Mouse (Mus musculus) small intestine, adult 2 months (tissue): ENCODE measurements at regions not wholly inside any gene's neighbourhood (a gene's known extent, or its start where the extent isn't known, plus 50 kb on each side); places are given as distances from the start of the nearest gene placed in this dataset.

ENCODE experiments used
- H3K27ac ChIP-seq: fragments of 200-500 bp; 2 replicates; pipeline ENCODE4 v1.5.1; 2012; ENCODE audit warnings: low read depth, low read length, control low read depth, inconsistent platforms; ENCODE audit not compliant: insufficient read depth
- H3K27me3 ChIP-seq: fragments of 200-500 bp; 2 replicates; pipeline ENCODE4 v1.6.1; 2012; ENCODE audit warnings: mild to moderate bottlenecking, moderate library complexity, low read length, inconsistent platforms; ENCODE audit not compliant: control insufficient read depth, insufficient read depth
- H3K36me3 ChIP-seq: fragments of 200-500 bp; 2 replicates; pipeline ENCODE4 v1.6.1; 2012; ENCODE audit warnings: mild to moderate bottlenecking, low read length, control low read depth, inconsistent platforms; ENCODE audit not compliant: control insufficient read depth, insufficient read depth
- H3K4me1 ChIP-seq: fragments of 200-500 bp; 2 replicates; pipeline ENCODE4 v1.6.1; 2012; ENCODE audit warnings: low read length, inconsistent platforms, mixed read lengths; ENCODE audit not compliant: control insufficient read depth, insufficient read depth, insufficient read length
- H3K4me3 ChIP-seq: fragments of 200-500 bp; 2 replicates; pipeline ENCODE4 v1.5.1; 2012; ENCODE audit warnings: low read depth, mild to moderate bottlenecking, control low read depth, inconsistent platforms, low read length, moderate library complexity
- CTCF ChIP-seq: fragments of 200-500 bp; IDR thresholded peaks from 2 replicates; pipeline ENCODE4 v1.5.1; 2012; ENCODE audit warnings: low read depth, mild to moderate bottlenecking, control low read depth, inconsistent platforms, low read length, moderate library complexity, mixed read lengths; ENCODE audit not compliant: insufficient replicate concordance, insufficient read length; ENCODE audit errors: extremely low read depth
- POLR2A ChIP-seq: fragments of 200-500 bp; IDR thresholded peaks from 2 replicates; pipeline ENCODE4 v1.6.1; 2012; ENCODE audit warnings: low read depth, mild to moderate bottlenecking, control low read depth, inconsistent platforms, low read length, moderate library complexity
- WGBS: fragments of 180-500 bp; shearing (Covaris S2); methylation state at CpG from one replicate; pipeline ENCODE4 v1.1.7; 2018; 5-methylcytosine and 5-hydroxymethylcytosine counted together

- Histone ChIP-seq H3K27ac (no peak overlapping the region), H3K27me3 (no peaks in the 10 kb centered on the region), H3K4me3 (no peak overlapping the region), H3K4me1 (no peaks in the 10 kb centered on the region), H3K36me3 (no peaks in the 10 kb centered on the region)
- TF ChIP-seq CTCF (no peak), POLR2A (no peak)
These were observed 611.8 kb downstream of the Snca start for GRCm38 (mm10) chr6:60217840-60218239.

DNA sequence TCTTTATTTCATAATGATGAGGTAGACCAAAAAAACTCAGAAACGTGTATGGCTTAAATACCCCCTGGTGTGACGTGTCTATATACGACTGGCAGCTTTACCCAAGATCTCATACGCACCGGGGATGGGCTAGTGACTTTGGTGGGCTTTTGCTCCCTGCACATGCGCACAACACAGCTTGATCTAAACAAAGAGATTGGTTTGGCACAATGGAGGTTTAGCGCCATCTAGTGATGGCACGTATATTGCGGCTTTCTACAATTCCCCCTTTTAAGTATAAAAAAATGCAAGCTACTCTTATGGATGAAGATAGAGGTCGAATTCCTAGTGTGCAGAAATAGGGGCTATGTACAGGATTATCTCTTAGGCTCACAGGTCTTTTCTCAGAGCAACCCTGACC lies 628.1 kb downstream of the Snca start:
- Histone ChIP-seq H3K27me3 (no peaks in the 10 kb centered on the region), H3K36me3 (no peaks in the 10 kb centered on the region), H3K4me1 (no peaks in the 10 kb centered on the region), H3K4me3 (no peak overlapping the region), H3K27ac (no peak overlapping the region)
- TF ChIP-seq CTCF (peak; percentile 15; the same call in 1 of the 2 replicates), POLR2A (no peak)
- WGBS, result 75% methylated on average over 10 of the region's 10 CpGs
